Mouse (Mus musculus): ENCODE measurements around the gene Treml1. TPM values are rescaled to one million over a fixed set of nuclear protein-coding genes. Genes with fewer than 3 reads are reported as not detected.

Treml1 gene
- 1.2 TPM for total RNA-seq (2023)

DNA sequence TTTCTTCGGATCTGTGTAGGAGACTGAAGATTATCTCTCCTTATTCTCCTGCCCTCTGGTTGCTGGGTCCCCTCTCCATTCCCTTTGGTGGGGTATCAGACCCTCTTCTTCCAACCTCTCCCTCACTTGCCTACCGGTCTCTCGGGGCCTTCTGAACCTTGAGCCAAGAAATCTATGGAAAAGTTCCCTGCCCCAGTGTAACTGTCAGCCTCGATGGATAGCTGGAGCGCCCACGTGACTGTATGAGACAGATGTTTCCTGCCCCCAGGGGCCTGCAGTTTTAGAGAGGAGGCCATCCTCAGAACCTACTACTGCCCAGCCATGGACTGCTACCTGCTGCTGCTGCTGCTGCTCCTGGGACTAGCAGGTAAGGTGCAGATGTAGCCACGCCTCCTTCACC, at the start of gene Treml1:
TSS of gene Treml1 (plus strand) at position 301 of the 400 bp plus-strand sequence.

GRCm38 (mm10) chr17:48315905-48316579, 43.7 kb upstream of the Treml1 start, which contains the start of gene B430306N03Rik:
Gene B430306N03Rik, plus strand, starts transcription at chr17:48316141.

GRCm38 (mm10) chr17:48346231-48346630, 13.5 kb upstream of the Treml1 start, which contains the start of gene Trem2:
Gene Trem2, plus strand, starts transcription at chr17:48346401.

GRCm38 (mm10) chr17:48409380-48410298, 49.9 kb downstream of the Treml1 start, which contains the start of the genes Nfya and Oard1:
Gene Nfya, minus strand, starts transcription at chr17:48409906.
Gene Oard1, plus strand, starts transcription at chr17:48410014.

Other genes with a start within 250 kb of the Treml1 start
- gene 9830107B12Rik, start 213.6 kb upstream of the Treml1 start, total RNA-seq (2023) = not detected
- gene A530064D06Rik, start 192.6 kb upstream of the Treml1 start, total RNA-seq (2023) = 0.73 TPM
- gene Trem1, start 127.1 kb upstream of the Treml1 start, total RNA-seq (2023) = 1.5 TPM
- gene Trem3, start 112.1 kb upstream of the Treml1 start, total RNA-seq (2023) = not detected
- gene Treml4, start 95.6 kb upstream of the Treml1 start, total RNA-seq (2023) = 4.2 TPM
- 87.7 TPM for gene Treml2, start 60.4 kb upstream of the Treml1 start, total RNA-seq (2023)
- 4.7 TPM for gene B430306N03Rik, start 43.8 kb upstream of the Treml1 start, total RNA-seq (2023)
- gene Trem2, start 13.5 kb upstream of the Treml1 start, total RNA-seq (2023) = 0.56 TPM
- 70.0 TPM for gene Nfya, start 50.0 kb downstream of the Treml1 start, total RNA-seq (2023)
- 23.9 TPM for gene Oard1, start 50.1 kb downstream of the Treml1 start, total RNA-seq (2023)
- 0.53 TPM for gene Apobec2, start 73.0 kb downstream of the Treml1 start, total RNA-seq (2023)
- 1.4 TPM for gene Tspo2, start 91.6 kb downstream of the Treml1 start, total RNA-seq (2023)
- gene Unc5cl, start 95.0 kb downstream of the Treml1 start, total RNA-seq (2023) = 12.7 TPM